Mouse (Mus musculus): ENCODE data around the gene Megf6.

GRCm38 (mm10) chr4:154129950-154130349 lies 40.6 kb upstream of the Megf6 start:
- no peak for TF ChIP-seq POLR2A (IDR thresholded peaks at IDR 0.05; ENCODE audit: low read depth, low read length)
- TF ChIP-seq CTCF (conservative IDR thresholded peaks at IDR 0.05 in 1 of 2, IDR thresholded peaks at IDR 0.05 in 1 of 2; ENCODE audit: low read depth in 2 of 2, low read length in 2 of 2): no peak
- TF ChIP-seq CHD2 (IDR thresholded peaks at IDR 0.05; ENCODE audit: low read length): no peak
- TF ChIP-seq MYC (IDR thresholded peaks at IDR 0.05; ENCODE audit: low read depth, low read length): no peak
- peak; percentile 80 for TF ChIP-seq IRF4 (IDR thresholded peaks at IDR 0.05; ENCODE audit: low read depth, low read length)
- no peak for TF ChIP-seq CHD1 (IDR thresholded peaks at IDR 0.05; ENCODE audit: low read depth, low read length)
- no peak for TF ChIP-seq HCFC1 (IDR thresholded peaks at IDR 0.05; ENCODE audit: low read depth, low read length)
- no peak for TF ChIP-seq USF2 (conservative IDR thresholded peaks at IDR 0.05; ENCODE audit: low read depth, low read length)
- peak; percentile 72 for TF ChIP-seq ZNF384 (IDR thresholded peaks at IDR 0.05; ENCODE audit: low read depth, low read length)
- TF ChIP-seq MAX (IDR thresholded peaks at IDR 0.05; ENCODE audit: low read length): no peak
- TF ChIP-seq PAX5 (IDR thresholded peaks at IDR 0.05; ENCODE audit: low read length): no peak
- TF ChIP-seq MAZ (IDR thresholded peaks at IDR 0.05; ENCODE audit: low read depth, low read length): no peak
- no peak for TF ChIP-seq TBP (conservative IDR thresholded peaks at IDR 0.05; ENCODE audit: low read depth, low read length)
- TF ChIP-seq NRF1 (IDR thresholded peaks at IDR 0.05; ENCODE audit: low read depth, low read length): no peak

Data from CH12.LX (cell line).